In genomic region chr1:189497031-189497430, GRCm38 (mm10) we compare ENCODE assay signal across 23 mouse cellular contexts.
DNase-seq lines count a peak whose midpoint lies in the region; ATAC-seq and TF ChIP-seq lines count a peak whose summit lies in the region.
"Had no signal": no experiment of that assay in that cellular context is flagged by ENCODE, and none has a peak within 500 bp of the region (broad histone marks: within the 10 kb centered on the region; RNA-seq: fewer than 3 reads in every experiment).

No protein-coding gene starts in this region.

- 0 out of 2 replicates have a peak, but pooled peaks cover 5% of the 10 kb centered on the region for H3K4me1 ChIP-seq in hindbrain, embryonic 14.5 days (replicated peaks; ENCODE audit: control insufficient read depth, insufficient read depth, low read length)
- no peaks in the 10 kb centered on the region; the same call in 1 of the 2 replicates for H3K4me1 ChIP-seq in hindbrain, embryonic 16.5 days (ENCODE audit: control insufficient read depth, insufficient read depth, low read depth, low read length)
- H3K4me1 ChIP-seq in neural tube, embryonic 14.5 days (ENCODE audit: control insufficient read depth, insufficient read depth, low read length), result no peaks in the 10 kb centered on the region; the same call in 1 of the 2 replicates
- H3K4me1 ChIP-seq: heart, embryonic 12.5 days had no signal

- H3K4me3 ChIP-seq in hindbrain, embryonic 14.5 days (replicated peaks; ENCODE audit: low read length), result no peak overlapping the region
- H3K4me3 ChIP-seq in hindbrain, embryonic 16.5 days (ENCODE audit: low read length), result no peak overlapping the region
- no peak overlapping the region for H3K4me3 ChIP-seq in neural tube, embryonic 14.5 days (ENCODE audit: low read depth, low read length)
- H3K4me3 ChIP-seq: embryonic facial prominence, embryonic 15.5 days; erythroblast, embryonic 14.5 days; forebrain, embryonic 10.5 days; heart, adult 2 months; heart, embryonic 12.5 days had no signal

- H3K27ac ChIP-seq in hindbrain, embryonic 14.5 days, result no peak overlapping the region
- no peak overlapping the region for H3K27ac ChIP-seq in hindbrain, embryonic 16.5 days (ENCODE audit: low read depth, low read length)
- H3K27ac ChIP-seq in neural tube, embryonic 14.5 days (ENCODE audit: low read depth, low read length), result no peak overlapping the region
- H3K27ac ChIP-seq: embryonic facial prominence, embryonic 15.5 days; forebrain, embryonic 10.5 days had no signal

- TF ChIP-seq POLR2A in brain, embryonic 14.5 days (IDR thresholded peaks at IDR 0.05; ENCODE audit: borderline replicate concordance, extremely low read depth, insufficient read depth, insufficient read length, poor library complexity, severe bottlenecking), result no peak

- DNase-seq in hindbrain, embryonic 14.5 days (ENCODE audit: low spot score), result peak; percentile 55
- DNase-seq in kidney, postnatal 10 days, result peak; percentile 27
- DNase-seq in kidney, adult 11 months, result no peak
- DNase-seq in brain, embryonic 14.5 days (ENCODE audit: low read depth), result peak; percentile 34
- no peak for DNase-seq in spleen, postnatal 36 days (ENCODE audit: low spot score in 2 of 2)
- DNase-seq in heart, adult 8-10 months (ENCODE audit: low spot score), result no peak
- DNase-seq: adrenal gland, postnatal 14 days; cerebellum, adult 18-20 months; cerebellum, adult 9-11 months; cerebellum, postnatal 36 days; gastrocnemius, postnatal 14 days; heart, adult 2 months had no signal

- ATAC-seq in hindbrain, embryonic 14.5 days (ENCODE audit: low FRiP score), result no peak
- ATAC-seq in hindbrain, embryonic 16.5 days, result no peak
- ATAC-seq in neural tube, embryonic 14.5 days (ENCODE audit: low read depth), result peak; percentile 60; the same call in 1 of the 2 replicates
- ATAC-seq: activated CD4-positive, CD25-positive, alpha-beta regulatory T cell, adult 4 months; forebrain, embryonic 14.5 days; intestine, embryonic 16.5 days; Patski had no signal

- no peaks in the 10 kb centered on the region for H3K9me3 ChIP-seq in hindbrain, embryonic 14.5 days (ENCODE audit: control insufficient read depth, low read length)
- no peaks in the 10 kb centered on the region for H3K9me3 ChIP-seq in hindbrain, embryonic 16.5 days (ENCODE audit: control insufficient read depth, low read length)
- H3K9me3 ChIP-seq in neural tube, embryonic 14.5 days (ENCODE audit: control insufficient read depth, low read length), result no peaks in the 10 kb centered on the region
- H3K9me3 ChIP-seq: embryonic facial prominence, embryonic 15.5 days; forebrain, embryonic 10.5 days; heart, embryonic 12.5 days had no signal

- H3K4me2 ChIP-seq in hindbrain, embryonic 14.5 days (replicated peaks), result no peak overlapping the region
- H3K4me2 ChIP-seq in hindbrain, embryonic 16.5 days (ENCODE audit: low read length), result no peak overlapping the region
- H3K4me2 ChIP-seq in neural tube, embryonic 14.5 days (ENCODE audit: low read depth, low read length), result no peak overlapping the region
- H3K4me2 ChIP-seq: embryonic facial prominence, embryonic 15.5 days; heart, embryonic 12.5 days had no signal

- no peak overlapping the region for H3K9ac ChIP-seq in hindbrain, embryonic 14.5 days
- no peak overlapping the region for H3K9ac ChIP-seq in hindbrain, embryonic 16.5 days (ENCODE audit: low read depth, low read length)
- no peak overlapping the region for H3K9ac ChIP-seq in neural tube, embryonic 14.5 days (replicated peaks; ENCODE audit: low read depth, low read length)
- H3K9ac ChIP-seq: embryonic facial prominence, embryonic 15.5 days; heart, embryonic 12.5 days had no signal

- no peaks in the 10 kb centered on the region for H3K27me3 ChIP-seq in hindbrain, embryonic 14.5 days (ENCODE audit: control insufficient read depth, insufficient read depth, low read length)
- H3K27me3 ChIP-seq in hindbrain, embryonic 16.5 days (replicated peaks; ENCODE audit: control insufficient read depth, insufficient read depth, low read length), result no peaks in the 10 kb centered on the region
- H3K27me3 ChIP-seq in neural tube, embryonic 14.5 days (ENCODE audit: control insufficient read depth, insufficient read depth, low read length), result no peaks in the 10 kb centered on the region
- H3K27me3 ChIP-seq: CH12.LX; embryonic facial prominence, embryonic 15.5 days; heart, embryonic 12.5 days had no signal

- H3K36me3 ChIP-seq in hindbrain, embryonic 14.5 days (replicated peaks; ENCODE audit: control insufficient read depth, insufficient read depth), result no peaks in the 10 kb centered on the region
- no peaks in the 10 kb centered on the region for H3K36me3 ChIP-seq in hindbrain, embryonic 16.5 days (ENCODE audit: control insufficient read depth, insufficient read depth, low read length)
- H3K36me3 ChIP-seq in neural tube, embryonic 14.5 days (ENCODE audit: control insufficient read depth, insufficient read depth, low read length), result no peaks in the 10 kb centered on the region
- H3K36me3 ChIP-seq: embryonic facial prominence, embryonic 15.5 days; forebrain, embryonic 10.5 days; heart, embryonic 12.5 days had no signal

- WGBS in hindbrain, embryonic 14.5 days, result 61% methylated on average over 9 of the region's 9 CpGs
- WGBS in hindbrain, embryonic 16.5 days, result 58% methylated on average over 9 of the region's 9 CpGs
- WGBS in neural tube, embryonic 14.5 days, result 41% methylated on average over 9 of the region's 9 CpGs

- no peak for TF ChIP-seq CTCF in brain, embryonic 14.5 days (IDR thresholded peaks at IDR 0.05; ENCODE audit: borderline replicate concordance, extremely low read depth, insufficient read depth, insufficient read length)

Comparison
In these comparisons a context has a peak if more than half of its experiments do, and no peak if none do; other contexts are left out.
1. DNase-seq: peak in hindbrain, embryonic 14.5 days (single experiment), kidney, postnatal 10 days (single experiment) and brain, embryonic 14.5 days (single experiment); none in kidney, adult 11 months (single experiment), spleen, postnatal 36 days (0 of 2) and heart, adult 8-10 months (single experiment).